Mouse (Mus musculus) liver, postnatal 0 days (tissue): ENCODE measurements at regions not wholly inside any gene's neighbourhood (a gene's known extent, or its start where the extent isn't known, plus 50 kb on each side); places are given as distances from the start of the nearest gene placed in this dataset.
"Not testable (repeated sequence)": the region's sequence is repeated elsewhere in the genome, so short reads cannot be mapped to it uniquely, and the experiment has no call there.

Experiments used
- ATAC-seq: fragments of 200-750 bp; cut with Nextera tagmentation; 2 replicates; pipeline ENCODE4 v1.8.0; 2017; ENCODE audit warnings: mild to moderate bottlenecking, moderate library complexity
- DNase-seq: peaks from one replicate; pipeline ENCODE4 v3.0.0-alpha.2; 2016
- H3K27ac ChIP-seq: fragments of 300-500 bp; sonication (generic); 2 replicates; pipeline ENCODE4 v1.5.1; 2014; ENCODE audit warnings: antibody characterized with exemption, moderate library complexity, mild to moderate bottlenecking, low read depth
- H3K27me3 ChIP-seq: fragments of 300-500 bp; sonication (generic); 2 replicates; pipeline ENCODE4 v1.6.1; 2014; ENCODE audit warnings: low read length, control low read depth, mixed read lengths; ENCODE audit not compliant: insufficient read depth
- H3K36me3 ChIP-seq: fragments of 300-500 bp; sonication (generic); replicated peaks from 2 replicates; pipeline ENCODE4 v1.6.1; 2014; ENCODE audit warnings: mild to moderate bottlenecking, control low read depth, low read length, moderate library complexity, mixed read lengths; ENCODE audit not compliant: insufficient read depth
- H3K4me1 ChIP-seq: fragments of 300-500 bp; sonication (generic); 2 replicates; pipeline ENCODE4 v1.6.1; 2014; ENCODE audit warnings: antibody characterized with exemption, mild to moderate bottlenecking, control low read depth; ENCODE audit not compliant: insufficient read depth
- H3K4me2 ChIP-seq: fragments of 300-500 bp; sonication (generic); 2 replicates; pipeline ENCODE4 v1.6.1; 2014; ENCODE audit warnings: low read depth, mild to moderate bottlenecking, low read length, moderate library complexity, mixed read lengths
- H3K4me3 ChIP-seq: fragments of 300-500 bp; sonication (generic); 2 replicates; pipeline ENCODE4 v1.5.1; 2014; ENCODE audit warnings: low read depth, low read length
- H3K9ac ChIP-seq: fragments of 300-500 bp; sonication (generic); replicated peaks from 2 replicates; pipeline ENCODE4 v1.6.1; 2014; ENCODE audit warnings: mild to moderate bottlenecking, moderate library complexity
- H3K9me3 ChIP-seq: fragments of 300-500 bp; sonication (generic); 2 replicates; pipeline ENCODE4 v1.6.1; 2016; ENCODE audit warnings: mild to moderate bottlenecking, control low read depth, low read length, mixed read lengths
- CTCF ChIP-seq: sonication (generic); IDR thresholded peaks from 2 replicates; pipeline ENCODE4 v1.5.1; 2016; ENCODE audit warnings: antibody characterized with exemption, low read depth
- EP300 ChIP-seq: IDR thresholded peaks from 2 replicates; pipeline ENCODE4 v1.6.1; 2016; ENCODE audit warnings: antibody characterized with exemption, low read depth, mild to moderate bottlenecking
- WGBS: fragments of 180-500 bp; shearing (Covaris S2); extraction: QIAGEN DNeasy Blood & Tissue Kit; methylation state at CpG from one replicate; pipeline ENCODE4 v1.1.7; 2014; ENCODE audit not compliant: insufficient replicate concordance; 5-methylcytosine and 5-hydroxymethylcytosine counted together

DNA sequence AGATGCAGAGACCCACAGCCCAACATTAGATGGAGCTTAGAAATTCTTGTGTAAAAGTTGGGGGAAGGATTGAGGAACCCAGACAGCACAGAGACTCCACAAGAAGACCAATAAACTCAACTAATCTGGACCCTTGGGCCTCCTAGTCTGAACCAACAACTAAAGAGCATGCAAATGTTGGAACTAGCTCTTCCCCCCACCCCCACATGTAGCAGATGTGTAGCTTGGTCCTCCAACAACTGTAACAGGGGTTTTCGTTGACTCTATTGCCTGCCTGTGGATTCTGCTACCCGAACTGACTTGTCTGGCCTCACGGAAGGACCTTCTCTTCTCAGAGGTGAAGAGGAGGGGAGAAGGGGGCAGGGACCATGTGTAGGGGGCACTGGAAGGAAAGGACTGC lies 365.2 kb downstream of the Edem1 start:
- no peak overlapping the region for H3K4me2 ChIP-seq
- TF ChIP-seq EP300 (no peak), CTCF (no peak)
- no peaks in the 10 kb centered on the region for H3K9me3 ChIP-seq
- DNase-seq (no peak), ATAC-seq (no peak)
- H3K27me3 ChIP-seq = no peaks in the 10 kb centered on the region
- no peak overlapping the region for H3K9ac ChIP-seq
- 68% methylated on average over 3 of the region's 3 CpGs for WGBS
- H3K4me3 ChIP-seq = no peak overlapping the region
- no peaks in the 10 kb centered on the region for H3K36me3 ChIP-seq
- no peaks in the 10 kb centered on the region for H3K4me1 ChIP-seq
- H3K27ac ChIP-seq = no peak overlapping the region

DNA sequence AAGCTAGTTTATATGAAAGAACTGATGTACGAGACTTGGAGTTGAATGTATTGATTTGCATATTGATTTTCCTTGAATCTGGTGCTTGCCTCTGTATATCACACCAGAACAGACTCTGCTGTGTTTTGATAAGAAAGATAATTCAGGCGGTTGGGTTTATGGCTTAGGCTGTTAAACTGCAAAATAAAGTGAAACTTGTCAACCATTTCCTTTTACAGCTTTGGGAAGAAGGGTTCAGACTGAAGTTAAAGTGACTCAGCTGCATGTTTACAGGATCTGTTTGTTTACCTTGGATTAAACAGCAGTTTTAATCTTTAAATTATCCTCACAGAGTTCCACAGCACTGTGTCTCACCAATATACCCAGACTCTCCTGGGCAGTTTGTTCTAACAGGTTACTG lies 381.3 kb downstream of the Edem1 start:
- Histone ChIP-seq H3K27ac (no peak overlapping the region), H3K4me3 (no peak overlapping the region), H3K36me3 (no peaks in the 10 kb centered on the region), H3K4me1 (no peaks in the 10 kb centered on the region), H3K9me3 (no peaks in the 10 kb centered on the region; the same call in 1 of the 2 replicates), H3K27me3 (no peaks in the 10 kb centered on the region), H3K9ac (no peak overlapping the region), H3K4me2 (no peak overlapping the region)
- ATAC-seq (no peak), DNase-seq (no peak)
- TF ChIP-seq EP300 = no peak
- 23% methylated on average over 2 of the region's 2 CpGs for WGBS

DNA sequence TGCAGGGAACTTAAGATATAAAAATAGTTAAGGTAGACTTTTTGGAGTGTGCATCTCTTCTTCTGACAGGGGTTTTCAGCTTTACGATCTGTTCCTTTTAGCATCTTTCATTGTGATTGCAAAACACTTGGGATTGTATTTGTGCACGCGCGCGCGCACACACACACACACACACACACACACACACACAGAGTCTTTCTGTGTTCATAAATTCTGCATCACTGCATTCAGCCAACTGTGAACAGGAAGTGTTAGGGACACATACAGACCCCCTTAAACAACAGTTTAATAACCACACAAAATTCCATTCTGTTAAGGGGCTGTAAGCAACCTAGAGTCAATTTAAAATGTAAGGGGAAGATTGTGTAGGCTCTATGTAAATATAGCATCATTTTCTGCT lies 401.9 kb downstream of the Edem1 start:
- ATAC-seq = no peak
- TF ChIP-seq EP300 (no peak), CTCF (no peak)
- 85% methylated on average over 6 of the region's 6 CpGs for WGBS

GRCm38 (mm10) chr6:109233426-109233825 lies 405.0 kb downstream of the Edem1 start:
- no peak for ATAC-seq
- no peak overlapping the region for H3K4me2 ChIP-seq

More for the DNA sequence above, 401.9 kb downstream of the Edem1 start:
- Histone ChIP-seq H3K4me2 (no peak overlapping the region), H3K4me3 (no peak overlapping the region), H3K9ac (no peak overlapping the region), H3K9me3 (no peaks in the 10 kb centered on the region), H3K27me3 (no peaks in the 10 kb centered on the region), H3K4me1 (no peaks in the 10 kb centered on the region), H3K27ac (no peak overlapping the region), H3K36me3 (no peaks in the 10 kb centered on the region)
- DNase-seq = no peak

DNA sequence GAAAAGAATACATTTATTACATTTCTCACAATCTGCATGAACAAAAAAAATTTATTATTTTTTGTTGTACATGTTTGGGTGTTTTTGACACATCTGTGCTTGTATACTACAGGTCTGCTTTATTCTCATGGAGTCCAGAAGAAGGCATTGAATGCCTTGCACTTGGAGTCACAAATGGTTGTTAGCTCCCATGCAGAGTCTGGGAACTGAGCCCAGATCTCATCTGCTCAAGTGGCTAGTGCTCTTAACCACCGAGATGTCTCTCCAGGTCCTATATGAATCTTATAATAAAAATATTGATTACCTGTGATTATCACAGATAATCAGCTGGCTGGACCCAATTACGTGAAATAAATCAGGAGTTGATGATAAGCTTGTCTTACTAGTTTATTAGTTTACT lies 417.2 kb downstream of the Edem1 start:
- Histone ChIP-seq H3K36me3 (no peaks in the 10 kb centered on the region), H3K4me2 (no peak overlapping the region), H3K27me3 (no peaks in the 10 kb centered on the region), H3K9me3 (no peaks in the 10 kb centered on the region), H3K27ac (no peak overlapping the region), H3K4me3 (no peak overlapping the region), H3K4me1 (no peaks in the 10 kb centered on the region), H3K9ac (no peak overlapping the region)
- DNase-seq (no peak), ATAC-seq (no peak)
- TF ChIP-seq CTCF = no peak
- TF ChIP-seq EP300 = no peak
- 49% methylated on average over 2 of the region's 2 CpGs for WGBS

More at GRCm38 (mm10) chr6:109233426-109233825, 405.0 kb downstream of the Edem1 start:
- DNase-seq = no peak
- WGBS = 72% methylated on average over 3 of the region's 3 CpGs
- Histone ChIP-seq H3K9me3 (no peaks in the 10 kb centered on the region), H3K27me3 (no peaks in the 10 kb centered on the region), H3K4me1 (no peaks in the 10 kb centered on the region), H3K27ac (no peak overlapping the region), H3K4me3 (no peak overlapping the region), H3K36me3 (no peaks in the 10 kb centered on the region), H3K9ac (no peak overlapping the region)
- TF ChIP-seq CTCF (no peak), EP300 (no peak)

DNA sequence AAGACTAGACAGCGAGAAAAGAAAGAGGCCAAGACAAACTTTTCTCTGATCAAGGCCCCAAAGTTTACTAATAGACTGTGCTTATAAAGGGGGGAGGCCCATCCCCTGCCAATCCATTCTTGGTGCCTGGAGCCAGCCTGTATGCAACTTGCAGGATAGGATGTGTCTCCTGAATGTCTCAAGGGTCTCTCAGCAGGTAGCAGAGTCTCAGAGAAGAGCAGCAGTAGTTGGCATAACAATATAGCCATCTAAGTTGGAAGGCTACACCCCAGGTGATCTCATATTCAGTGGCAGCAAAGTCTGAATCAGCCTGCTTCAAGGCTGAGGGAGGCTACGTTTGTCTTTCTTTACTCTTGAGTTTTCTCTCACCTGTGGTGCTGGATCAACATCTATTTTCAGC lies 418.1 kb downstream of the Edem1 start:
- H3K4me2 ChIP-seq, H3K27me3 ChIP-seq, H3K9me3 ChIP-seq, DNase-seq, H3K27ac ChIP-seq, H3K4me3 ChIP-seq, H3K4me1 ChIP-seq, H3K9ac ChIP-seq, ATAC-seq, H3K36me3 ChIP-seq: not testable (repeated sequence)
- 37% methylated on average over 2 of the region's 2 CpGs for WGBS
